Mouse (Mus musculus) embryonic facial prominence, embryonic 13.5 days (tissue): ENCODE data around the gene Rcan1. TPM values are rescaled to one million over a fixed set of nuclear protein-coding genes. Genes with fewer than 3 reads are reported as not detected.
"Not testable (repeated sequence)": the region's sequence is repeated elsewhere in the genome, so short reads cannot be mapped to it uniquely, and the experiment has no call there.

Experiments used
- ATAC-seq: fragments of 200-750 bp; cut with Nextera tagmentation; 2 replicates; pipeline ENCODE4 v1.8.0; 2017; ENCODE audit warnings: low read depth; ENCODE audit not compliant: insufficient number of reproducible peaks, insufficient read depth, low FRiP score, low TSS enrichment
- H3K27ac ChIP-seq: fragments of 300-500 bp; sonication (generic); 2 replicates; pipeline ENCODE4 v1.5.1; 2015; ENCODE audit warnings: moderate library complexity, mild to moderate bottlenecking, inconsistent platforms
- H3K27me3 ChIP-seq: fragments of 300-500 bp; sonication (generic); 2 replicates; pipeline ENCODE4 v1.6.1; 2015; ENCODE audit warnings: mild to moderate bottlenecking, inconsistent platforms
- H3K36me3 ChIP-seq: fragments of 300-500 bp; sonication (generic); 2 replicates; pipeline ENCODE4 v1.6.1; 2015; ENCODE audit warnings: mild to moderate bottlenecking, inconsistent platforms
- H3K4me1 ChIP-seq: fragments of 300-500 bp; sonication (generic); 2 replicates; pipeline ENCODE4 v1.6.1; 2015; ENCODE audit warnings: inconsistent platforms
- H3K4me2 ChIP-seq: fragments of 300-500 bp; sonication (generic); 2 replicates; pipeline ENCODE4 v1.6.1; 2015; ENCODE audit warnings: moderate library complexity, mild to moderate bottlenecking, inconsistent platforms
- H3K4me3 ChIP-seq: fragments of 300-500 bp; sonication (generic); 2 replicates; pipeline ENCODE4 v1.5.1; 2015; ENCODE audit warnings: mild to moderate bottlenecking, inconsistent platforms
- H3K9ac ChIP-seq: fragments of 300-500 bp; sonication (generic); 2 replicates; pipeline ENCODE4 v1.6.1; 2015; ENCODE audit warnings: mild to moderate bottlenecking, inconsistent platforms
- H3K9me3 ChIP-seq: fragments of 300-500 bp; sonication (generic); 2 replicates; pipeline ENCODE4 v1.6.1; 2016; ENCODE audit warnings: inconsistent platforms
- WGBS: fragments of 180-500 bp; shearing (Covaris S2); methylation state at CpG from one replicate; pipeline ENCODE4 v1.1.7; 2015; ENCODE audit warnings: mixed read lengths; 5-methylcytosine and 5-hydroxymethylcytosine counted together
- polyA plus RNA-seq: library from polyadenylated mRNA; unstranded; fragments of >200 nt; fragmentation: Nextera tagmentation; extraction: Ambion mirVana; gene quantifications from 2 replicates; pipeline ENCODE4 v1.2.1, GENCODE M21; 2015

Rcan1 gene
- 34.9 and 37.2 TPM in 2 replicates for polyA plus RNA-seq

- 67% methylated on average over 6 of the region's 6 CpGs for WGBS
- Histone ChIP-seq H3K36me3 (no peaks in the 10 kb centered on the region), H3K4me3 (no peak within 1 kb of the TSS), H3K9ac (no peak within 1 kb of the TSS), H3K27me3 (no peaks in the 10 kb centered on the region), H3K4me2 (no peak within 1 kb of the TSS), H3K27ac (no peak within 1 kb of the TSS), H3K9me3 (no peaks in the 10 kb centered on the region), H3K4me1 (no peaks in the 10 kb centered on the region; the same call in 1 of the 2 replicates)
- ATAC-seq: no peak
These were observed at the start of gene Rcan1 for GRCm38 (mm10) chr16:92470706-92471105. TSS of gene Rcan1 (minus strand) at chr16:92470867.

GRCm38 (mm10) chr16:92519820-92520492, 49.3 kb upstream of the Rcan1 start:
- Histone ChIP-seq H3K36me3 (no peaks in the 10 kb centered on the region), H3K4me1 (peaks cover 13% of the 10 kb centered on the region), H3K27ac (no peak overlapping the region), H3K4me2 (no peak overlapping the region), H3K9ac (no peak overlapping the region), H3K27me3 (no peaks in the 10 kb centered on the region), H3K4me3 (no peak overlapping the region), H3K9me3 (no peaks in the 10 kb centered on the region)
- no peak for ATAC-seq
- 56% methylated on average over 13 of the region's 13 CpGs for WGBS

- H3K4me1 ChIP-seq: peaks cover 13% of the 10 kb centered on the region
- 0 out of 2 replicates have a peak, but pooled peaks cover 4% of the 10 kb centered on the region for H3K27me3 ChIP-seq
- no peaks in the 10 kb centered on the region for H3K9me3 ChIP-seq
- no peak overlapping the region for H3K4me3 ChIP-seq
- 47% methylated on average over 4 of the region's 4 CpGs for WGBS
- no peak overlapping the region for H3K4me2 ChIP-seq
- no peaks in the 10 kb centered on the region for H3K36me3 ChIP-seq
- H3K9ac ChIP-seq: no peak overlapping the region
- ATAC-seq: no peak
- no peak overlapping the region for H3K27ac ChIP-seq
These were observed 48.1 kb upstream of the Rcan1 start for GRCm38 (mm10) chr16:92518718-92519117.

GRCm38 (mm10) chr16:92516139-92516538, 45.5 kb upstream of the Rcan1 start:
- ATAC-seq: no peak
- H3K4me1 ChIP-seq: peaks cover 9% of the 10 kb centered on the region
- no peak overlapping the region for H3K4me2 ChIP-seq
- peaks cover 7% of the 10 kb centered on the region; the same call in 1 of the 2 replicates for H3K27me3 ChIP-seq
- no peak overlapping the region for H3K9ac ChIP-seq
- no peaks in the 10 kb centered on the region for H3K9me3 ChIP-seq
- H3K4me3 ChIP-seq: no peak overlapping the region
- H3K36me3 ChIP-seq: no peaks in the 10 kb centered on the region
- no peak overlapping the region for H3K27ac ChIP-seq
- 87% methylated on average over 9 of the region's 9 CpGs for WGBS

GRCm38 (mm10) chr16:92514896-92515295, 44.2 kb upstream of the Rcan1 start:
- not testable (repeated sequence) for H3K27ac ChIP-seq, ATAC-seq, H3K4me3 ChIP-seq, H3K27me3 ChIP-seq, H3K36me3 ChIP-seq, H3K4me2 ChIP-seq, H3K4me1 ChIP-seq, H3K9ac ChIP-seq, H3K9me3 ChIP-seq
- WGBS: 72% methylated on average over 9 of the region's 9 CpGs

- H3K9ac ChIP-seq: no peak overlapping the region
- 54% methylated on average over 5 of the region's 5 CpGs for whole genome bisulfite sequencing
- no peak for ATAC-seq
These were observed 41.2 kb upstream of the Rcan1 start for GRCm38 (mm10) chr16:92511773-92512391.

GRCm38 (mm10) chr16:92510835-92511772, 40.4 kb upstream of the Rcan1 start:
- WGBS: 65% methylated on average over 13 of the region's 13 CpGs
- no peak for ATAC-seq
- H3K9me3 ChIP-seq: no peaks in the 10 kb centered on the region

More at GRCm38 (mm10) chr16:92511773-92512391, 41.2 kb upstream of the Rcan1 start:
- Histone ChIP-seq H3K9me3 (no peaks in the 10 kb centered on the region), H3K4me2 (no peak overlapping the region), H3K36me3 (no peaks in the 10 kb centered on the region), H3K4me1 (peaks cover 3% of the 10 kb centered on the region; the same call in 1 of the 2 replicates), H3K27me3 (peaks cover 7% of the 10 kb centered on the region; the same call in 1 of the 2 replicates), H3K4me3 (no peak overlapping the region), H3K27ac (no peak overlapping the region)

GRCm38 (mm10) chr16:92507573-92507972, 36.9 kb upstream of the Rcan1 start:
- Histone ChIP-seq H3K36me3 (no peaks in the 10 kb centered on the region), H3K27ac (no peak overlapping the region), H3K27me3 (0 out of 2 replicates have a peak, but pooled peaks cover 5% of the 10 kb centered on the region), H3K9me3 (no peaks in the 10 kb centered on the region), H3K4me1 (peaks cover 3% of the 10 kb centered on the region; the same call in 1 of the 2 replicates), H3K4me2 (no peak overlapping the region), H3K9ac (no peak overlapping the region), H3K4me3 (no peak overlapping the region)
- WGBS: 82% methylated on average over 4 of the region's 4 CpGs
- no peak for ATAC-seq

More at GRCm38 (mm10) chr16:92510835-92511772, 40.4 kb upstream of the Rcan1 start:
- Histone ChIP-seq H3K4me1 (peaks cover 3% of the 10 kb centered on the region; the same call in 1 of the 2 replicates), H3K4me3 (no peak overlapping the region), H3K4me2 (no peak overlapping the region), H3K27me3 (peaks cover 7% of the 10 kb centered on the region; the same call in 1 of the 2 replicates), H3K36me3 (no peaks in the 10 kb centered on the region), H3K9ac (no peak overlapping the region), H3K27ac (no peak overlapping the region)

GRCm38 (mm10) chr16:92503105-92503504, 32.4 kb upstream of the Rcan1 start:
- Histone ChIP-seq H3K4me2 (no peak overlapping the region), H3K9me3 (no peaks in the 10 kb centered on the region), H3K27me3 (peaks cover 43% of the 10 kb centered on the region), H3K4me3 (no peak overlapping the region), H3K4me1 (peaks cover 15% of the 10 kb centered on the region), H3K27ac (no peak overlapping the region), H3K9ac (no peak overlapping the region), H3K36me3 (no peaks in the 10 kb centered on the region)
- 52% methylated on average over 5 of the region's 5 CpGs for WGBS
- no peak for ATAC-seq

- 74% methylated on average over 8 of the region's 8 CpGs for WGBS
- Histone ChIP-seq H3K4me3 (no peak overlapping the region), H3K36me3 (no peaks in the 10 kb centered on the region), H3K27me3 (peaks cover 63% of the 10 kb centered on the region), H3K9me3 (no peaks in the 10 kb centered on the region), H3K4me2 (0 out of 2 replicates have a peak overlapping the region, but pooled peaks have one; percentile 9), H3K4me1 (peaks cover 20% of the 10 kb centered on the region), H3K9ac (no peak overlapping the region), H3K27ac (no peak overlapping the region)
- no peak for ATAC-seq
These were observed 29.9 kb upstream of the Rcan1 start for GRCm38 (mm10) chr16:92500534-92500933.

- peak overlapping the region; percentile 97 for H3K4me2 ChIP-seq
- no peak for ATAC-seq
- H3K9me3 ChIP-seq: no peaks in the 10 kb centered on the region
- no peak overlapping the region for H3K27ac ChIP-seq
- H3K4me3 ChIP-seq: peak overlapping the region; percentile 55
- 11% methylated on average over 15 of the region's 15 CpGs for WGBS
- H3K4me1 ChIP-seq: peaks cover 20% of the 10 kb centered on the region
- H3K36me3 ChIP-seq: no peaks in the 10 kb centered on the region
- H3K27me3 ChIP-seq: peaks cover 58% of the 10 kb centered on the region
- peak overlapping the region; percentile 67 for H3K9ac ChIP-seq
These were observed 28.7 kb upstream of the Rcan1 start for GRCm38 (mm10) chr16:92499324-92499723.
